Mouse (Mus musculus): ENCODE measurements around the gene Pald1.

GRCm38 (mm10) chr10:61272631-61273030 lies 110.7 kb downstream of the Pald1 start:
- TF ChIP-seq CTCF (IDR thresholded peaks at IDR 0.05; ENCODE audit: borderline replicate concordance, control insufficient read depth, extremely low read depth, insufficient read depth, low read length, poor library complexity) (no peak), POLR2A (IDR thresholded peaks at IDR 0.05; ENCODE audit: control insufficient read depth, extremely low read depth, insufficient read depth, low read length, poor library complexity) (no peak)

Measured in thymus, adult 2 months (tissue).